Mouse (Mus musculus): Measurements from ENCODE around the gene Btn2a2.
A peak's percentile ranks its signal among the peaks of the same experiment; 100 is the strongest.

Gene Btn2a2

DNA sequence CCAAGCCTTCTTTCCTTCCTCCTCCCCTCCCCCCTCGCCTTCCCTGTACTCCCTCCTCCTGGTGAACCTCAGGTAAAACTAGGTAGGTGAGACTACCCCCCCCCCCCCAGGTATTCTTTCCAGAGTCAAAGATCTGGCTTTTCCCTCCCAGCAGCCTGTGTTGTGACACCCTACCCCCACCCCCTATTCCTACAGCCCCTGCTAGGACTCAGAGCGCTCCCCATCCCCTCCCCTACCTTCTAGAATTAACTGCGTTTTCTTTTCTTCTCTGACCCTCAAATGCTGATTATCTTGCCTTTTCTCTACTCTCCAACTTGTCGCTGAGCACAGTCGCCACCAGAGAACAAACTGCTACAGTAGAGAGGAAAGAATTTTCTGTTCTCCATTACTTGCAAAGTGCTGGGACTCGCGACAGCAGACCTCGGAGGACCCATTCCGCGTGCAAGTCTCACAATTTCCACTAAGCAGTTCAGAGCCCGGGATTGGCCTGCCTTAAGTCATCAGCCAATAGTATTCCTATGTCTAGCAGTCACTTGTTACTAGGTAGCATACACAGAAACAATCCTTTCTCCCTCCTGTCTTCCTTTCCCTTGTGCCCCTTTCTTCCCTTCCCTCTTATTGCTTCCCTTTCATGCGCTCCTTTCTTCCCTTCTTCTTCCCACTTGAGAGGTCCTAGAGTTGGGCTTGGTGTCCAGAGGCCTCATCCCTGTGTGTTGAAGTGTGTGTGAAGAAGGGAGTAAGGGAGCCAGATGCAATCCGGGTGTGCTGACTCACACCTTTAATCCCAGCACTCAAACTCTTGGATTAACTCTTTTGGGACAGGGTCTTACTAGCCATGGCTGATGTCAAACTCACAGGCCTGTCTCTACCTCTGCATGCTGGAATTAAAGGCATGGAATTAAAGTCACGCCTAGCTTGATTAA lies at the start of gene Btn2a2:
Gene Btn2a2, minus strand, starts transcription at position 458 of the 923 bp plus-strand sequence.
- DNase-seq (ENCODE audit: low read depth, low spot score): peak; percentile 83

- no peak for DNase-seq (ENCODE audit: low read depth, low spot score)
Measured at GRCm38 (mm10) chr13:23538249-23538648, 49.6 kb upstream of the Btn2a2 start.

DNA sequence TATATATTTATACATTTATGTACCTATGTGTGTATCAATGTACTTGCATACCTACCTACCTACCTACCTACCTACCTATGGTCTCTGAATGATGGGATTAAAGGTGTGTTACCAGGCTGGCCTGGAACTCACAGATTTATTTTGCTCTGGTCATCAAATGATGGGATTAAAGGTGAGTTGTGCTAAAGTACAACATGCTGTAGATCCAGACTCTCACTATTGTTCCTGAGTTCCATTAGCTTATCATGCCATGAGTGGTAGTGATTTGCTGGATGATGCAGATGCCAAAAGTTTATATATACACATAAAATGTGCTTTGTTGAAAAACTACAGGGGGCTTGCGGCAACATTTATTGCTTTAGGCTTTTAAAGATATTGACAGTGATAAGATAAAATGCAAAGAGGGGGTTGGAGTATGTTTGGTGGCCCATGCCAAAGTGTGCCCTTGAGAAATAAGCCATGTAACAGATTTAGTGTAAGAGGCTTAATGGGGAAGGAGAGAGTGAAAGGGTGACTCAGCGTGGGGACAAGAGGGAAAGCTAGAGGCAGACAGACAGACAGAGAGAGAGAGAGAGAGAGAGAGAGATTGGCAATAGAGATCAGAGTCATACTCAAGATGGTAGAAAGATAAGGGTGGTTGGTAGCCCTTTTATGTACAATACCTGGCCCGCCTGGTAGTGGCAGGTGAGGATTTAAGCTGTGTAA lies 48.5 kb upstream of the Btn2a2 start:
- DNase-seq (ENCODE audit: low read depth, low spot score): no peak

GRCm38 (mm10) chr13:23536076-23536822 lies 47.6 kb upstream of the Btn2a2 start:
- DNase-seq (ENCODE audit: low read depth, low spot score): no peak

- DNase-seq (ENCODE audit: low read depth, low spot score): peak; percentile 92
Measured at GRCm38 (mm10) chr13:23535137-23536075, 46.7 kb upstream of the Btn2a2 start, which contains the start of gene Hist1h3g. Hist1h3g (plus strand) TSS chr13:23535422.

- DNase-seq (ENCODE audit: low read depth, low spot score): no peak
Measured at GRCm38 (mm10) chr13:23534368-23535131, 45.9 kb upstream of the Btn2a2 start.

DNA sequence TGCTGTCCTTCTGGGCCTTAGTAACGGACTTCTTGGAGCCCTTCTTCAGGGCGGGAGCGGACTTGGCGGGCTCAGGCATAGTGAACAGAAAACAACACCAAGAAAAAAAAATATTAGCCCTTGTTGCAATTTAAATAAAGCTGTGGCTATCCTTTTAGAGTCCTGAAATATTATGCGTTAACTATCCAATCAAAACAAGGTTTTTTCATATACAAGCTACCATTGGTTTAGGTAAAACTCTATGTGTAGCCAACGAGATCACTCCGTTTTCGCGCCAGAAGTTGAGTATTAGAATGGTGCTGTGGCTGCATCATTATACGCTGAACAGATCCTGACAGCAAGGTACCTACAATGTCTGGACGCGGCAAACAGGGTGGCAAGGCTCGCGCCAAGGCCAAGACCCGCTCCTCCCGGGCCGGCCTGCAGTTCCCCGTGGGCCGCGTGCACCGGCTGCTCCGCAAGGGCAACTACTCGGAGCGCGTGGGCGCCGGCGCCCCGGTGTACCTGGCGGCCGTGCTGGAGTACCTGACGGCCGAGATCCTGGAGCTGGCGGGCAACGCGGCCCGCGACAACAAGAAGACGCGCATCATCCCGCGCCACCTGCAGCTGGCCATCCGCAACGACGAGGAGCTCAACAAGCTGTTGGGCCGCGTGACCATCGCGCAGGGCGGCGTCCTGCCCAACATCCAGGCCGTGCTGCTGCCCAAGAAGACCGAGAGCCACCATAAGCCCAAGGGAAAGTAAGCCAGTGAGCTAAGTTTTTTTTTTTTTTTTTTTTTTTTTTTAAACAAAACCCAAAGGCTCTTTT lies 45.1 kb upstream of the Btn2a2 start, which contains the start of gene Hist1h2af:
Gene Hist1h2af, plus strand, starts transcription at position 347 of the 808 bp plus-strand sequence.
- peak; percentile 81 for DNase-seq (ENCODE audit: low read depth, low spot score)

DNA sequence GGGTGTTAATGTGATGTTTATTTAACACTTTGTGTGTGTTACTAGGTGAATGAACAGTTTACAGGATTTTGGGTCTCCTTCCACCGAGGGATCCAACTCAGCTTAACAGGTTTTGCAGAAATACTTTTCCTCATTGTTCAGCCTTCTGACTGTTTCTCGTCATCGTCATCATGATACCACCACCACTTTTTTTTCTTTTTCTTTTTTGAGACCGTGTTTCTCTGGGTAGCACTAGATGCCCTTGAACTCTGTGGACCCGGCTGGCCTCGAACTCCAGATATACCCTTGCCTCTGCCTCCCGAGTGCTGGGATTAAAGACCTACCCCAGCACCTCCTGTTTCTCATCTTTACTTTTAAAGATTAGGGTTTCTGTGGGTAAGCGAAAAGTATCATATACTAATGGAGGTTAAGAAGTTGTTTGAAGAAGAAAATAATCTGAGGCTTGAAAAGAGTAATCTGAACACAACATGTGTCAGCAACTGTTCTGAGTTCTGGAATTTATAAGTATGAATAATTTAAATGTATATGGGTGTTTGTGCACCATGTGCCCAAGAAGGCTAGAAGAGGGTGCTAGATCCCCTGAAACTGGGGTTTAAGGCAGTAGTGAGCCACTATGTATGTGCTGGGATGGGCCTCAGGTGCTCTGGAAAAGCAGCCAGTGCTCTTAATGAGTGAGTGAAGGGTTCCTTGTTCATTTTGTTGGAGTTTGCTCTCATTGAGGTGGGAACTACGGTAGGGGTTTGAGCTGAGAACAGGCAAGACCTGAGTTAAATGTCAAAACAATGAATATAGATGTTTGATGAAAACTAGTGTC lies 43.8 kb upstream of the Btn2a2 start:
- no peak for DNase-seq (ENCODE audit: low read depth, low spot score)

DNA sequence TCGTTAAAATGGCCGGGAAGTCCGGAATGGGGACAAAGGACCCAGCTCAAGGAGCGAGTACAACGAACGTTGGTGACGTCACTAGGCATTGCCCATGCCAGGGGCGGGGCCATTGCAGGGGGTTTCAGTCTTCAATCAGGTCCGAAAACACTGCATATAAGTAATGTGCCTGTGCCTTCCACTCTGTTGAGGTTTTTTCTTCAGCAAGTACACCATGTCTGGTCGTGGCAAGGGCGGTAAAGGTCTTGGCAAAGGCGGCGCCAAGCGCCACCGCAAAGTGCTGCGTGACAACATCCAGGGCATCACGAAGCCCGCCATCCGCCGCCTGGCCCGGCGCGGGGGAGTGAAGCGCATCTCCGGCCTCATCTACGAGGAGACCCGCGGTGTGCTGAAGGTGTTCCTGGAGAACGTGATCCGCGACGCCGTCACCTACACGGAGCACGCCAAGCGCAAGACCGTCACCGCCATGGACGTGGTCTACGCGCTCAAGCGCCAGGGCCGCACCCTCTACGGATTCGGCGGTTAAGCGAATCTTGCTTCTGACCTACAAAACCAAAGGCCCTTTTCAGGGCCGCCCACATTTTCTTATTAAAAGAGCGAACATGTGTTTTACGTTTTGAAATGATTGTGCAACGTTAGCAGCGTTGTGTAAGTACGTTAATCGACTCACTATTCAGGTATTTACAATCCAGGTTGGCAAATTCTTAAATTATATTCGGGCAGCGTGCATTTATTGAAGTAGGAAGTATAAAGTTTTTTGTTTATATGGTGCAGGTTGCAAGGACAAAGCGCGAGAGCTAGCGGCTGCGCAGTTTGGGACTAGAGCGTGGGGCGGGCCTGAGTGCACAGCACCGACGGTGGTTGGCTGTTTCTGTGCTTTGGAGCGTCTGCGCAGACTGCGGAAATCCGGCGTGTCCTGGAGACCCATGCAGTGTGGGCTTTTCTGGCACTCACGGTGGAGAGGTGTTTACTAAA lies 42.5 kb upstream of the Btn2a2 start, which contains the start of gene Hist1h4h:
Gene Hist1h4h, plus strand, starts transcription at position 150 of the 975 bp plus-strand sequence.
- DNase-seq (ENCODE audit: low read depth, low spot score): peak; percentile 96

- peak; percentile 83 for DNase-seq (ENCODE audit: low read depth, low spot score)
Measured at GRCm38 (mm10) chr13:23530181-23530900, 41.7 kb upstream of the Btn2a2 start.

GRCm38 (mm10) chr13:23529480-23530165 lies 41.0 kb upstream of the Btn2a2 start:
- DNase-seq (ENCODE audit: low read depth, low spot score): no peak

GRCm38 (mm10) chr13:23529005-23529404 lies 40.3 kb upstream of the Btn2a2 start:
- no peak for DNase-seq (ENCODE audit: low read depth, low spot score)

DNA sequence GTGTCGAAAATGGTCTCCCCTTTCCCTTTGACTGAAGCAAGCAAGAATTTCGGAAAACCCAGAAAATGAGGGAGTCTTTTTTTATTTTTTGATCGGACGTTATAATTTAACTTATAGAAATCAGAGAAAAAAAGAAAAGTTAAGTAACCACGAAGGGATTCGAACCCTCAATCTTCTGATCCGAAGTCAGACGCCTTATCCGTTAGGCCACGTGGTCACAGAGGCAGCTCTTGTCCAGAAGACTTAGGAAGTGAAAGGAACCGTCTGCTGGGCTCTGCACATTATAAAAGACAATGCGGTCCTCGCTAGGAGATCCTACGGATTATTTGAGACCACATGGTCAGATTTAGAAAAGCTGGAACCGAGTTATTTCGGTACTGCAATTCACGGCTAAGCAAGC lies 37.7 kb upstream of the Btn2a2 start:
- peak; percentile 94 for DNase-seq (ENCODE audit: low read depth, low spot score)

DNA sequence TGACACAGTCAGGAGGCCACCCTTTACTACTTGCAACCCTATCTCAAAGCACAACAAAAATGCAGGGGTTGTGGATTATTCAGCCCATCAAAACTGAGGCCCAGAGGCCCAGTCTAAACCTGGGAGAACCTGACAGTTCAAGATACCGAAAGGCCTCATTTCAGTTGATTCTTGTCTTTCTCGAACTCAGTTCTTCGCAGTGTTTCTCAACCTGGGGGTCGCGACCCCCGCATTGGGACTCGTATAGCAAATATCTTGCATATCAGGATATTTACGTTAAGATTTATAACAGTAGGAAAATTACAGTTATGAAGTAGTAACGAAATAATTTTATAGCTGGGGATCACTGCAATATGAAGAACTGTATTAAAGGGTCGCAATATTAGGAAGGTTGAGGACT lies 37.2 kb upstream of the Btn2a2 start:
- no peak for DNase-seq (ENCODE audit: low read depth, low spot score)

DNA sequence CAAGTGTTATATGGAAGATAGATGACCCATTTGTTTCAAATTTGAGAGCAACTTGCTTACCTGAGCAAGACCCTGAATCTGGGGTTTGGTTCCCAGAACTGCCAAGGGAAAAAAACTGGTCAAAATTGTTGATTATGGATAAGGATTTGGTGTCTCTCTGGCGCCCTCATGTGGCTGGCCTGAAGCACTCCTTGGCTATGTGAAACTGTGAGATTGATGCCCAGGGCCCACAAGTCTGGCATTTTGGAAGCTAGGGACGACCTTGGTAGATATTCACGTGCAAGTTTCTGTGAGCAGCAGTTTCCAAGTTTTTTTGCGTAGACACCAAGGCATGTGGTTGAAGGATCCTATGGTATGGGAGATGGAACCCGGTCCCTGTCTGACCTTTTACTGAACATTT lies 36.0 kb upstream of the Btn2a2 start:
- peak; percentile 90 for DNase-seq (ENCODE audit: low read depth, low spot score)

DNA sequence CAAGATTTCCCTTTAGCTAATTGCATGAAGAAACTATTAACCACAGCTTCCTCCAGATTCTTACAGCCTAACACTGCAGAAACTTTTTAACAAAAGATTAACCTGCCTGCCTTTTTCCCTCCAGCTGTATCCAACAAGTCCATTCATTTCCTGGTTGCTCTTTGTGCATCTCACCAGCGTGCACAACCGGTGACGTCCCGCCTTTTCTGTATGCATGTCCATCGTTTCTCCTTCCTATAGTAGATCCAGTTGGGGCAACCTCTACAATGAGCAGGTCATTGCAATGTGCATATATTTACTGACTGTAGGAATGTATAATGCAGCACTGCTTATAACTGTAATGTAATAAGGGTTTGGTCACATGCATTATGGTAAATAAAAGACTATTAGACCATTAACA lies 35.3 kb upstream of the Btn2a2 start:
- DNase-seq (ENCODE audit: low read depth, low spot score): no peak
